Mouse (Mus musculus): ENCODE data around the gene Gm21170.
"Not testable (repeated sequence)": the region's sequence is repeated elsewhere in the genome, so short reads cannot be mapped to it uniquely, and the experiment has no call there.

Gm21170 gene

DNA sequence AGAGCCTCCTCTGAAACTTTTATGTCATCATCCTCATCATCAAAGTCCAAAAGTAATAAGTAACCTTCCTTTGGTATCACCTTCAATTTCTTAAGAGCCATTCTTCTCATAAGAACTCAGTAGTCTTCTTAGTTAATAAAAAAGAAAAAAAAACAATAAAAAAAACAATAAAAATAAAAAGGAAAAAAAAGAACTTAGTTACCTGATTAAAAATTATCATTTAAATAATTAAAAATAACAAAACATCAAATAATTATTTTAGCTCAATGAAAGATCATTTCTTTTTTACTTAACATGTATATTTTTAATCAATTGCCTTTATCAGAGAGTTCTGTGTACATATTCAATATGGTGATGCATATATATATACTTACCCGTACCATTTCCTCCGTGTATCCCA, at the start of gene Gm21170:
TSS of gene Gm21170 (minus strand) at position 101 of the 400 bp plus-strand sequence.
- not testable (repeated sequence) for DNase-seq
